Mouse (Mus musculus) testis, adult 2 months (tissue): ENCODE data around the gene Wars.

ENCODE experiments used
- CTCF ChIP-seq: fragments of 200-500 bp; IDR thresholded peaks from 2 replicates; pipeline ENCODE4 v1.5.1; 2012; ENCODE audit warnings: low read depth, mild to moderate bottlenecking, inconsistent platforms, low read length, moderate library complexity; ENCODE audit not compliant: control insufficient read depth, insufficient read depth, insufficient replicate concordance
- POLR2A ChIP-seq: fragments of 200-500 bp; IDR thresholded peaks from 2 replicates; pipeline ENCODE4 v1.6.1; 2012; ENCODE audit warnings: low read depth, mild to moderate bottlenecking, inconsistent platforms, low read length, moderate library complexity; ENCODE audit not compliant: control insufficient read depth

- TF ChIP-seq CTCF (no peak), POLR2A (no peak)
These were observed 23.5 kb upstream of the Wars start for GRCm38 (mm10) chr12:108917509-108917908.
